8 mouse cellular contexts compared by ENCODE assay signal in genomic region chr5:65698759-65699136, GRCm38 (mm10). TPM values are rescaled to one million over a fixed set of nuclear protein-coding genes. Genes with fewer than 3 reads are reported as not detected.
A peak's percentile ranks its signal among the peaks of the same experiment; 100 is the strongest.
DNase-seq lines count a peak whose midpoint lies in the region; ATAC-seq and TF ChIP-seq lines count a peak whose summit lies in the region.

No protein-coding gene starts in this region.

- no peak for TF ChIP-seq POLR2A in lung, adult 2 months (IDR thresholded peaks at IDR 0.05; ENCODE audit: borderline replicate concordance, extremely low read depth, low read depth, low read length)

- H3K4me2 ChIP-seq in limb, embryonic 11.5 days (ENCODE audit: low read depth, severe bottlenecking): peak overlapping the region; percentile 36
- H3K4me2 ChIP-seq in neural tube, embryonic 14.5 days (ENCODE audit: low read depth, low read length): peak overlapping the region; percentile 56

- ATAC-seq in limb, embryonic 11.5 days (ENCODE audit: insufficient number of reproducible peaks, low FRiP score, low TSS enrichment, low read depth): no peak
- ATAC-seq in neural tube, embryonic 14.5 days (ENCODE audit: low read depth): no peak

- H3K36me3 ChIP-seq in forebrain, embryonic 10.5 days (replicated peaks): peaks cover 22% of the 10 kb centered on the region
- H3K36me3 ChIP-seq in limb, embryonic 11.5 days (ENCODE audit: control insufficient read depth, insufficient read depth, low read length): no peaks in the 10 kb centered on the region
- no peaks in the 10 kb centered on the region for H3K36me3 ChIP-seq in neural tube, embryonic 14.5 days (ENCODE audit: control insufficient read depth, insufficient read depth, low read length)

- WGBS in lung, adult 2 months: 11% methylated on average over 6 of the region's 6 CpGs
- 20% methylated on average over 6 of the region's 6 CpGs for WGBS in forebrain, embryonic 10.5 days
- WGBS in limb, embryonic 11.5 days: 18% methylated on average over 6 of the region's 6 CpGs
- WGBS in neural tube, embryonic 14.5 days: 22% methylated on average over 6 of the region's 6 CpGs

- H3K27ac ChIP-seq in forebrain, embryonic 10.5 days: peak overlapping the region; percentile 99
- peak overlapping the region; percentile 97 for H3K27ac ChIP-seq in limb, embryonic 11.5 days (replicated peaks; ENCODE audit: low read depth, low read length)
- H3K27ac ChIP-seq in neural tube, embryonic 14.5 days (ENCODE audit: low read depth, low read length): peak overlapping the region; percentile 89; the same call in 1 of the 2 replicates

- no peak for TF ChIP-seq CTCF in lung, adult 2 months (IDR thresholded peaks at IDR 0.05; ENCODE audit: insufficient read depth, low read length)

- peaks cover 3% of the 10 kb centered on the region; the same call in 1 of the 2 replicates for H3K4me1 ChIP-seq in lung, adult 2 months (ENCODE audit: control insufficient read depth, insufficient read depth, low read length)
- peaks cover 29% of the 10 kb centered on the region for H3K4me1 ChIP-seq in forebrain, embryonic 10.5 days
- peaks cover 5% of the 10 kb centered on the region for H3K4me1 ChIP-seq in limb, embryonic 11.5 days (ENCODE audit: control insufficient read depth, insufficient read depth, low read length)
- peaks cover 10% of the 10 kb centered on the region for H3K4me1 ChIP-seq in neural tube, embryonic 14.5 days (ENCODE audit: control insufficient read depth, insufficient read depth, low read length)

- no peak for DNase-seq in lung, adult 2 months
- no peak for DNase-seq in lung, postnatal 4 days
- no peak for DNase-seq in forebrain, embryonic 10.5 days (ENCODE audit: extremely low spot score, low spot score)
- no peak for DNase-seq in limb, embryonic 11.5 days (ENCODE audit: low spot score)
- DNase-seq in cerebellum, postnatal 36 days: no peak
- DNase-seq in adrenal gland, adult 8-10 months: no peak
- no peak for DNase-seq in left cerebral cortex, adult 8-10 months (ENCODE audit: low spot score in 2 of 2)

- no peaks in the 10 kb centered on the region for H3K9me3 ChIP-seq in forebrain, embryonic 10.5 days
- H3K9me3 ChIP-seq in limb, embryonic 11.5 days (ENCODE audit: control insufficient read depth, low read length): no peaks in the 10 kb centered on the region
- H3K9me3 ChIP-seq in neural tube, embryonic 14.5 days (ENCODE audit: control insufficient read depth, low read length): no peaks in the 10 kb centered on the region

- H3K4me3 ChIP-seq in lung, adult 2 months (replicated peaks; ENCODE audit: extremely low read depth, low read depth, low read length): peak overlapping the region; percentile 43
- H3K4me3 ChIP-seq in forebrain, embryonic 10.5 days: peak overlapping the region; percentile 99
- H3K4me3 ChIP-seq in limb, embryonic 11.5 days (ENCODE audit: low read depth, low read length): peak overlapping the region; percentile 98
- H3K4me3 ChIP-seq in neural tube, embryonic 14.5 days (ENCODE audit: low read depth, low read length): peak overlapping the region; percentile 98

- H3K9ac ChIP-seq in limb, embryonic 11.5 days (ENCODE audit: low read length): peak overlapping the region; percentile 99
- peak overlapping the region; percentile 90 for H3K9ac ChIP-seq in neural tube, embryonic 14.5 days (replicated peaks; ENCODE audit: low read depth, low read length)

- no peaks in the 10 kb centered on the region for H3K27me3 ChIP-seq in forebrain, embryonic 10.5 days (ENCODE audit: poor library complexity, severe bottlenecking)
- H3K27me3 ChIP-seq in limb, embryonic 11.5 days (ENCODE audit: control insufficient read depth, insufficient read depth, low read length): no peaks in the 10 kb centered on the region
- no peaks in the 10 kb centered on the region for H3K27me3 ChIP-seq in neural tube, embryonic 14.5 days (ENCODE audit: control insufficient read depth, insufficient read depth, low read length)

RNA-seq across cellular contexts. Expression of gene Pds5a, which starts 0.7 kb away (rescaled TPM):
- 12.7 and 19.4 TPM in 2 replicates for polyA plus RNA-seq in lung, adult 2 months (2012; rRNA removed)
- polyA plus RNA-seq in forebrain, embryonic 10.5 days (2016; fragmentation: Nextera tagmentation; extraction: Ambion mirVana): 106 and 108 TPM in 2 replicates
- 124 and 140 TPM in 2 replicates for polyA plus RNA-seq in limb, embryonic 11.5 days (2014; fragmentation: Nextera tagmentation; extraction: Ambion mirVana)
- polyA plus RNA-seq in neural tube, embryonic 14.5 days (2014; fragmentation: Nextera tagmentation; extraction: Ambion mirVana): 60.6 and 69.2 TPM in 2 replicates
- 100 to 1,000 TPM in 3 of 4 experiments, 10 to 100 TPM in 1; 82.9 to 122 (median 111) TPM for total RNA-seq in adrenal gland, adult 8-10 months (2022)
- 10 to 100 TPM; 73.0 to 80.2 (median 75.8) TPM for total RNA-seq in left cerebral cortex, adult 8-10 months (2022)

Comparison
In these comparisons a context has a peak if more than half of its experiments do, and no peak if none do; other contexts are left out.
1. H3K4me3 ChIP-seq: peak in every context shown above with its lines; median percentile 99 in forebrain, embryonic 10.5 days; 98 in limb, embryonic 11.5 days; 98 in neural tube, embryonic 14.5 days; 43 in lung, adult 2 months.